ENCODE assay signal across 34 mouse cellular contexts in genomic region chr2:35331205-35331604, GRCm38 (mm10). TPM values are rescaled to one million over a fixed set of nuclear protein-coding genes. Genes with fewer than 3 reads are reported as not detected.
DNase-seq lines count a peak whose midpoint lies in the region; ATAC-seq and TF ChIP-seq lines count a peak whose summit lies in the region.
"Had no signal": no experiment of that assay in that cellular context is flagged by ENCODE, and none has a peak within 500 bp of the region (broad histone marks: within the 10 kb centered on the region; RNA-seq: fewer than 3 reads in every experiment).

No protein-coding gene starts in this region.

- no peak for TF ChIP-seq POLR2A in bone marrow macrophage, adult 2 months (IDR thresholded peaks at IDR 0.05; ENCODE audit: borderline replicate concordance, low read depth, low read length)

- H3K9me3 ChIP-seq in liver, embryonic 11.5 days (ENCODE audit: control insufficient read depth, low read length), result no peaks in the 10 kb centered on the region
- no peaks in the 10 kb centered on the region for H3K9me3 ChIP-seq in liver, embryonic 13.5 days (replicated peaks)
- no peaks in the 10 kb centered on the region for H3K9me3 ChIP-seq in liver, embryonic 16.5 days (replicated peaks; ENCODE audit: control insufficient read depth, low read length)
- H3K9me3 ChIP-seq: embryonic facial prominence, embryonic 10.5 days; embryonic facial prominence, embryonic 13.5 days; heart, embryonic 12.5 days; heart, embryonic 15.5 days; hindbrain, embryonic 15.5 days had no signal

- no peak for TF ChIP-seq CTCF in bone marrow macrophage, adult 2 months (IDR thresholded peaks at IDR 0.05; ENCODE audit: low read depth, low read length)

- H3K4me3 ChIP-seq in liver, embryonic 11.5 days (ENCODE audit: low read depth, low read length), result no peak overlapping the region
- no peak overlapping the region for H3K4me3 ChIP-seq in bone marrow macrophage, adult 2 months (ENCODE audit: insufficient read depth, low read length)
- H3K4me3 ChIP-seq in liver, embryonic 13.5 days (replicated peaks), result peak overlapping the region; percentile 90; the same call in 1 of the 2 replicates
- H3K4me3 ChIP-seq in liver, embryonic 16.5 days (ENCODE audit: low read depth, low read length), result peak overlapping the region; percentile 25
- H3K4me3 ChIP-seq: embryonic facial prominence, embryonic 10.5 days; embryonic facial prominence, embryonic 13.5 days; heart, embryonic 12.5 days; heart, embryonic 15.5 days; hindbrain, embryonic 15.5 days had no signal

- WGBS in liver, embryonic 11.5 days, result 77% methylated on average over 2 of the region's 2 CpGs
- 68% methylated on average over 2 of the region's 2 CpGs for WGBS in liver, embryonic 13.5 days (ENCODE audit: insufficient replicate concordance)
- 72% methylated on average over 2 of the region's 2 CpGs for WGBS in liver, embryonic 16.5 days (ENCODE audit: insufficient replicate concordance)

- peaks cover 74% of the 10 kb centered on the region for H3K4me1 ChIP-seq in liver, embryonic 11.5 days (replicated peaks; ENCODE audit: control insufficient read depth, insufficient read depth, low read length)
- peaks cover 60% of the 10 kb centered on the region for H3K4me1 ChIP-seq in bone marrow macrophage, adult 2 months (ENCODE audit: control insufficient read depth, insufficient read depth, low read length)
- peaks cover 91% of the 10 kb centered on the region for H3K4me1 ChIP-seq in liver, embryonic 13.5 days (replicated peaks)
- peaks cover 66% of the 10 kb centered on the region for H3K4me1 ChIP-seq in liver, embryonic 16.5 days (ENCODE audit: control insufficient read depth, low read depth, low read length)

- no peak overlapping the region for H3K9ac ChIP-seq in liver, embryonic 11.5 days (ENCODE audit: low read depth, low read length)
- H3K9ac ChIP-seq in liver, embryonic 13.5 days, result peak overlapping the region; percentile 97; the same call in 1 of the 2 replicates
- no peak overlapping the region for H3K9ac ChIP-seq in liver, embryonic 16.5 days (ENCODE audit: low read depth, low read length)
- H3K9ac ChIP-seq: embryonic facial prominence, embryonic 13.5 days; forebrain, postnatal 0 days; heart, embryonic 12.5 days; heart, embryonic 15.5 days; hindbrain, embryonic 15.5 days had no signal

- no peaks in the 10 kb centered on the region for H3K36me3 ChIP-seq in liver, embryonic 11.5 days (ENCODE audit: control insufficient read depth, insufficient read depth, low read length)
- peaks cover 54% of the 10 kb centered on the region for H3K36me3 ChIP-seq in liver, embryonic 13.5 days
- peaks cover 9% of the 10 kb centered on the region for H3K36me3 ChIP-seq in liver, embryonic 16.5 days (ENCODE audit: control insufficient read depth, insufficient read depth)
- H3K36me3 ChIP-seq: embryonic facial prominence, embryonic 10.5 days; embryonic facial prominence, embryonic 13.5 days; heart, embryonic 12.5 days; heart, embryonic 15.5 days; hindbrain, embryonic 15.5 days had no signal

- no peaks in the 10 kb centered on the region for H3K27me3 ChIP-seq in liver, embryonic 11.5 days (replicated peaks; ENCODE audit: control insufficient read depth, insufficient read depth, low read length)
- no peaks in the 10 kb centered on the region for H3K27me3 ChIP-seq in liver, embryonic 13.5 days
- H3K27me3 ChIP-seq in liver, embryonic 16.5 days (ENCODE audit: control insufficient read depth, insufficient read depth, low read depth, low read length), result no peaks in the 10 kb centered on the region
- H3K27me3 ChIP-seq: embryonic facial prominence, embryonic 13.5 days; heart, embryonic 12.5 days; heart, embryonic 15.5 days; hindbrain, embryonic 15.5 days had no signal

- H3K4me2 ChIP-seq in liver, embryonic 11.5 days, result peak overlapping the region; percentile 12; the same call in 1 of the 2 replicates
- H3K4me2 ChIP-seq in liver, embryonic 13.5 days, result peak overlapping the region; percentile 82
- peak overlapping the region; percentile 78 for H3K4me2 ChIP-seq in liver, embryonic 16.5 days (ENCODE audit: low read depth, low read length)
- H3K4me2 ChIP-seq: embryonic facial prominence, embryonic 13.5 days; heart, embryonic 12.5 days; heart, embryonic 15.5 days; hindbrain, embryonic 15.5 days had no signal

- no peak overlapping the region for H3K27ac ChIP-seq in liver, embryonic 11.5 days (ENCODE audit: low read depth, low read length)
- peak overlapping the region; percentile 78 for H3K27ac ChIP-seq in bone marrow macrophage, adult 2 months (ENCODE audit: insufficient read depth, low read depth, low read length)
- H3K27ac ChIP-seq in liver, embryonic 13.5 days, result peak overlapping the region; percentile 100
- H3K27ac ChIP-seq in liver, embryonic 16.5 days (ENCODE audit: low read length), result 0 out of 2 replicates have a peak overlapping the region, but pooled peaks have one; percentile 54
- H3K27ac ChIP-seq: embryonic facial prominence, embryonic 10.5 days; embryonic facial prominence, embryonic 13.5 days; heart, embryonic 15.5 days; hindbrain, embryonic 15.5 days had no signal

- DNase-seq in liver, embryonic 11.5 days (ENCODE audit: low spot score), result no peak
- no peak for DNase-seq in liver
- no peak for DNase-seq in liver, embryonic 13.5 days
- no peak for DNase-seq in right cerebral cortex, postnatal 25 days
- no peak for DNase-seq in neural tube, embryonic 10.5 days (ENCODE audit: extremely low spot score, low spot score)
- no peak for DNase-seq in B cell, adult 2 months
- DNase-seq: adrenal gland, adult 2 months; adrenal gland, postnatal 14 days; cerebellum, adult 11-12 months; cerebellum, adult 8-10 months; cerebellum, postnatal 10 days; cerebellum, postnatal 36 days; embryo, embryonic 11 days; forebrain, postnatal 0 days; gastrocnemius, postnatal 25 days; heart, adult 18-20 months; heart, postnatal 10 days; heart, postnatal 36 days had no signal

- no peak for ATAC-seq in liver, embryonic 11.5 days (replicated peaks; ENCODE audit: low FRiP score)
- ATAC-seq in liver, embryonic 13.5 days (ENCODE audit: low read depth), result no peak
- no peak for ATAC-seq in liver, embryonic 16.5 days (ENCODE audit: low read depth)
- ATAC-seq: CD4-positive, CD25-positive, alpha-beta regulatory T cell, adult 4 months; forebrain, embryonic 14.5 days; forebrain, postnatal 0 days had no signal

RNA-seq across cellular contexts. Expression of gene Stom, which starts 5.6 kb away (rescaled TPM):
- polyA plus RNA-seq in liver, embryonic 11.5 days (2014; fragmentation: Nextera tagmentation; extraction: Ambion mirVana), result 87.7 and 97.0 TPM in 2 replicates
- 350 and 351 TPM in 2 replicates for polyA plus RNA-seq in bone marrow macrophage, adult 2 months (2012; ENCODE audit: insufficient read depth, insufficient read length, missing spikeins)
- 128 and 160 TPM in 2 replicates for polyA plus RNA-seq in liver, embryonic 13.5 days (2015; fragmentation: Nextera tagmentation; extraction: Ambion mirVana)
- 181 and 189 TPM in 2 replicates for polyA plus RNA-seq in liver, embryonic 16.5 days (2015; fragmentation: Nextera tagmentation; extraction: Ambion mirVana)

RNA-seq across cellular contexts. Expression of gene 4930568D16Rik, which starts 36.3 kb away (rescaled TPM):
- polyA plus RNA-seq in liver, embryonic 11.5 days (2014; fragmentation: Nextera tagmentation; extraction: Ambion mirVana), result not detected in 2 replicates
- not detected in 2 replicates for polyA plus RNA-seq in bone marrow macrophage, adult 2 months (2012; ENCODE audit: insufficient read depth, insufficient read length, missing spikeins)
- not detected in 2 replicates for polyA plus RNA-seq in liver, embryonic 13.5 days (2015; fragmentation: Nextera tagmentation; extraction: Ambion mirVana)
- polyA plus RNA-seq in liver, embryonic 16.5 days (2015; fragmentation: Nextera tagmentation; extraction: Ambion mirVana), result not detected in 2 replicates
- polyA plus RNA-seq: adrenal gland, adult 2 months; brain, embryonic 14.5 days; C2C12; CD4-positive, CD25-positive, alpha-beta regulatory T cell, adult 4 months; cortical plate, adult 2 months; embryonic facial prominence, embryonic 10.5 days; embryonic facial prominence, embryonic 13.5 days; forebrain, embryonic 11.5 days; forebrain, embryonic 14.5 days; forebrain, postnatal 0 days; frontal cortex, adult 2 months; gonadal fat pad, adult 2 months; heart, embryonic 12.5 days; heart, embryonic 15.5 days; hindbrain, embryonic 11.5 days; hindbrain, embryonic 15.5 days had no signal

Comparison
In these comparisons a context has a peak if more than half of its experiments do, and no peak if none do; other contexts are left out.
1. H3K4me3 ChIP-seq: peak in liver, embryonic 13.5 days (single experiment) and liver, embryonic 16.5 days (single experiment); none in liver, embryonic 11.5 days (single experiment) and bone marrow macrophage, adult 2 months (single experiment).
2. H3K4me2 ChIP-seq: peak in every context shown above with its lines; median percentile 82 in liver, embryonic 13.5 days; 78 in liver, embryonic 16.5 days; 12 in liver, embryonic 11.5 days.